In genomic region chr12:32201932-32202331, GRCm38 (mm10) we compare ENCODE assay signal across 27 mouse cellular contexts.
"Had no signal": no experiment of that assay in that cellular context is flagged by ENCODE, and none has a peak within 500 bp of the region (broad histone marks: within the 10 kb centered on the region; RNA-seq: fewer than 3 reads in every experiment).

No protein-coding gene starts in this region.

- H3K9me3 ChIP-seq: heart, embryonic 13.5 days; heart, embryonic 15.5 days; hindbrain, embryonic 13.5 days; hindbrain, embryonic 15.5 days; intestine, embryonic 15.5 days; limb, embryonic 10.5 days; limb, embryonic 12.5 days; liver, embryonic 13.5 days had no signal

- DNase-seq: gastrocnemius, postnatal 14 days; gastrocnemius, postnatal 36 days; heart, adult 11 months; heart, adult 2 months; heart, postnatal 14 days; heart, postnatal 36 days; kidney, adult 18-20 months; kidney, adult 8-10 months; kidney, postnatal 14 days; kidney, postnatal 4 days; liver; liver, embryonic 13.5 days had no signal

- H3K27ac ChIP-seq: heart, adult 2 months; heart, embryonic 13.5 days; heart, embryonic 15.5 days; hindbrain, embryonic 13.5 days; hindbrain, embryonic 15.5 days; hindbrain, postnatal 0 days; intestine, embryonic 15.5 days; kidney, postnatal 0 days; layer of hippocampus, adult 2 months; left cerebral cortex, adult 2 months; limb, embryonic 10.5 days; limb, embryonic 12.5 days; liver, embryonic 13.5 days had no signal

- H3K9ac ChIP-seq: heart, embryonic 13.5 days; heart, embryonic 15.5 days; hindbrain, embryonic 13.5 days; hindbrain, embryonic 15.5 days; intestine, embryonic 15.5 days; limb, embryonic 12.5 days; liver, embryonic 13.5 days had no signal

- H3K4me1 ChIP-seq: heart, embryonic 13.5 days; heart, embryonic 15.5 days; intestine, embryonic 15.5 days; limb, embryonic 10.5 days; limb, embryonic 12.5 days had no signal

- H3K36me3 ChIP-seq: heart, embryonic 13.5 days; heart, embryonic 15.5 days; hindbrain, embryonic 13.5 days; hindbrain, embryonic 15.5 days; intestine, embryonic 15.5 days; limb, embryonic 10.5 days; limb, embryonic 12.5 days had no signal

- ATAC-seq: hindbrain, postnatal 0 days; inflammation-experienced regulatory T-cells, adult 6 months; intestine, embryonic 15.5 days; intestine, postnatal 0 days had no signal

- H3K4me2 ChIP-seq: heart, embryonic 11.5 days; heart, embryonic 13.5 days; heart, embryonic 15.5 days; hindbrain, embryonic 13.5 days; hindbrain, embryonic 15.5 days; intestine, embryonic 15.5 days; limb, embryonic 12.5 days; liver, embryonic 11.5 days; liver, embryonic 13.5 days had no signal

- H3K27me3 ChIP-seq: heart, embryonic 13.5 days; heart, embryonic 15.5 days; hindbrain, embryonic 13.5 days; hindbrain, embryonic 15.5 days; intestine, embryonic 15.5 days; limb, embryonic 12.5 days; liver, embryonic 13.5 days had no signal

- H3K4me3 ChIP-seq: heart, adult 2 months; heart, embryonic 13.5 days; heart, embryonic 15.5 days; hindbrain, embryonic 13.5 days; hindbrain, embryonic 15.5 days; intestine, embryonic 15.5 days; layer of hippocampus, adult 2 months; left cerebral cortex, adult 2 months; limb, embryonic 10.5 days; limb, embryonic 12.5 days; liver, embryonic 13.5 days had no signal
